Mouse (Mus musculus) liver, adult 2 months (tissue): ENCODE results near the gene S1pr4.

Experiments used
- CTCF ChIP-seq: fragments of 200-500 bp; IDR thresholded peaks from 2 replicates; pipeline ENCODE4 v1.5.1; 2011; ENCODE audit warnings: low read depth, low read length, control low read depth
- POLR2A ChIP-seq: fragments of 200-500 bp; IDR thresholded peaks from 2 replicates; pipeline ENCODE4 v1.6.1; 2011; ENCODE audit warnings: low read length, control low read depth; ENCODE audit not compliant: insufficient read depth; ENCODE audit errors: extremely low read depth

DNA sequence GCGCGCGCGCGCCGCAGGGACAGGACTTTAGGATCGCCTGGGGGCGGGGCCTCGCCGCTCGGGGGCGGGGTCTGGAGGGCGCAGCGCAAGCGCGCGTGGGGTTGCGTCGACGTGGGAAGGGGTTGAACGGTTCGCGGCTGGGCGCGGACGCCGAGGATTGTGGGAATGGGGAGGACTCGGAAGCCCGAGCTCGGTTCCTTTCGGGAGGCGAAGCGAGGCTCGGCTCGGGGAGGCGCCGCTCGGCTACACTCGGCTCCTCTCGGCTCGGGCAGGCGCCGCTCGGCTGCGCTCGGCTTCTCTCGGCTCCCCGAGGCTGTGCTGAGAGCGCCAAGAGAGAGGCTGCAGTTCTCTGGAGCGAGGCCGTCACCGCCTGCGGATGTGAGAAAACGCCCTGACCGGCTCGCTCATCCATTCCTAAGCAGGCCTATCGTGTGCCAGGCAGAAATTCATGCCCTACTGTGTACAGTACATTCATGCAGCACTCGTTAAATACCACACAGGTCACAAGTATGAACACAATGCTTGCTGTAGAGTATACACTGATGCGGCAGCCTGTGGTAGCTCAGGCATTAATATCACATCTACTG, 45.3 kb upstream of the S1pr4 start, which contains the start of gene Gna11:
- TF ChIP-seq CTCF: no peak
- TF ChIP-seq POLR2A: no peak
